Mouse (Mus musculus): Measurements from ENCODE around the gene Stn1. TPM values are rescaled to one million over a fixed set of nuclear protein-coding genes. Genes with fewer than 3 reads are reported as not detected.

Stn1 gene
- polyA plus RNA-seq, 1 experiment from 2014 or later: 54.7 TPM

DNA sequence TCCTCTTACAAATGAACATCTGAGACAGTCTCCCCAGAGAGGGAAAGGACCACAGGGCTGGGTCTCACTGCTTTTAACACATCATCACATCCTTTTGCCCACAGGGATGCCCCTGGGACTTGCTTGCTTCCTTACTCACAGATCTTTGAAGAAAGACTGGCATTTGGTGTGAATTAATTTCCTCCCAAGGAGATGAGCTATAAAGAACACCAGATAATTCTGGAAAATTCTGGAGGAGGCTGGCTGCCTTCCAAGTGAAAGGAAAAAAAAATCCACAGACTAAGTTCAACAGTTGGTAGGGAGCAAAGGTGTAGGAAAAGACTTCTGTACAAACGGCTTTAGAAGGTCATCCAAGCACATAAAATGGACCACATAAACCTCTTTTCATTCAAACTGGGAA, 3.2 kb downstream of the Stn1 start:
- no peak overlapping the region for H3K4me3 ChIP-seq (ENCODE audit: low read length)
- no peak overlapping the region for H3K9ac ChIP-seq (ENCODE audit: low read depth, low read length)
- H3K27me3 ChIP-seq (ENCODE audit: control insufficient read depth, insufficient read depth, low read length): no peaks in the 10 kb centered on the region
- 38% methylated on average over 1 of the region's 1 CpGs for WGBS
- no peak overlapping the region for H3K27ac ChIP-seq (ENCODE audit: low read depth, low read length)
- peaks cover 24% of the 10 kb centered on the region; the same call in 1 of the 2 replicates for H3K4me1 ChIP-seq (ENCODE audit: control insufficient read depth, insufficient read depth, low read length)
- no peak for ATAC-seq (ENCODE audit: low FRiP score, low TSS enrichment)
- H3K9me3 ChIP-seq (ENCODE audit: control insufficient read depth, low read length): peaks cover 5% of the 10 kb centered on the region
- no peak overlapping the region for H3K4me2 ChIP-seq (replicated peaks; ENCODE audit: low read depth, low read length)
- peaks cover 11% of the 10 kb centered on the region; the same call in 1 of the 2 replicates for H3K36me3 ChIP-seq (ENCODE audit: control insufficient read depth, insufficient read depth, low read length)

DNA sequence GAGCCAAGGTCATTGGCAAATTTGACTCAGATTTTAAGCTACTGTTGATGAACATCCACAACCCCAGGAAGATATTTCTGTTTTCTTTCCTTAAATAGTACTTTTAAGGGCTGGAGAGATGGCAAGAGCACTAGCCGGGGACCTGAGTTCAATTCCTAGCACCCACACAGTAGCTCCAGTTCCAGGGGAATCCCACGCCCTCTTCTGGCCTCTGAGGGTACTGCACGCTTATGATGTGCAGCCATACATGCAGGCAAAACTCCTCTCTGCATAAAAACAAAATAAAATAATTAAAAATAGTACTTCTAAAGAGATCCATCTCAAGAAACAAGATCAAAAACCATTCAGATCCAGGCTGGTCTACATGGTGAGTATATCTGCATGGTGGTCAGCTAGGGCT, 4.9 kb downstream of the Stn1 start:
- H3K27me3 ChIP-seq (ENCODE audit: control insufficient read depth, insufficient read depth, low read length): no peaks in the 10 kb centered on the region
- H3K9ac ChIP-seq (ENCODE audit: low read depth, low read length): no peak overlapping the region
- no peak overlapping the region for H3K4me3 ChIP-seq (ENCODE audit: low read length)
- peaks cover 5% of the 10 kb centered on the region for H3K9me3 ChIP-seq (ENCODE audit: control insufficient read depth, low read length)
- ATAC-seq (ENCODE audit: low FRiP score, low TSS enrichment): no peak
- H3K4me1 ChIP-seq (ENCODE audit: control insufficient read depth, insufficient read depth, low read length): peaks cover 14% of the 10 kb centered on the region; the same call in 1 of the 2 replicates
- no peak overlapping the region for H3K27ac ChIP-seq (ENCODE audit: low read depth, low read length)
- H3K4me2 ChIP-seq (replicated peaks; ENCODE audit: low read depth, low read length): no peak overlapping the region
- H3K36me3 ChIP-seq (ENCODE audit: control insufficient read depth, insufficient read depth, low read length): peaks cover 14% of the 10 kb centered on the region; the same call in 1 of the 2 replicates
- 85% methylated on average over 3 of the region's 3 CpGs for WGBS

DNA sequence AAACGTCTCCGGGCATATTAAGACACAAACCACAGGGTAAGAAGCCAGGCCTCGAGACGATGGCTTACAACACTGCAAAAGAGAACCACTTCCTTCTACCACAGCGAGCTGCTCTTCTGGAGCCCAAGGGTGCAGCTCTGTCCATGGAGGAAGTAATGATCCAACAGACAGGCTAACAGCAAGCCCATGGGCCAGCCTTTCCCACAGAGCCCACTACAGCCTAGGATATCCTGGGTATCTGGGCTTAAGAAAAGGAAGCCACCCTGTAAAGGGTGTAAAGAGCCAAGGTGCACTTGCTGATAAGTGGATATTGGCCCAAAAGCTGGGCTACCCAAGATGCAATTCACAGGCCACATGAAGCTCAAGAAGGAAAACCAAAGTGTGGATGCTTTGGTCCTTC, 6.0 kb downstream of the Stn1 start:
- no peak overlapping the region for H3K9ac ChIP-seq (ENCODE audit: low read depth, low read length)

DNA sequence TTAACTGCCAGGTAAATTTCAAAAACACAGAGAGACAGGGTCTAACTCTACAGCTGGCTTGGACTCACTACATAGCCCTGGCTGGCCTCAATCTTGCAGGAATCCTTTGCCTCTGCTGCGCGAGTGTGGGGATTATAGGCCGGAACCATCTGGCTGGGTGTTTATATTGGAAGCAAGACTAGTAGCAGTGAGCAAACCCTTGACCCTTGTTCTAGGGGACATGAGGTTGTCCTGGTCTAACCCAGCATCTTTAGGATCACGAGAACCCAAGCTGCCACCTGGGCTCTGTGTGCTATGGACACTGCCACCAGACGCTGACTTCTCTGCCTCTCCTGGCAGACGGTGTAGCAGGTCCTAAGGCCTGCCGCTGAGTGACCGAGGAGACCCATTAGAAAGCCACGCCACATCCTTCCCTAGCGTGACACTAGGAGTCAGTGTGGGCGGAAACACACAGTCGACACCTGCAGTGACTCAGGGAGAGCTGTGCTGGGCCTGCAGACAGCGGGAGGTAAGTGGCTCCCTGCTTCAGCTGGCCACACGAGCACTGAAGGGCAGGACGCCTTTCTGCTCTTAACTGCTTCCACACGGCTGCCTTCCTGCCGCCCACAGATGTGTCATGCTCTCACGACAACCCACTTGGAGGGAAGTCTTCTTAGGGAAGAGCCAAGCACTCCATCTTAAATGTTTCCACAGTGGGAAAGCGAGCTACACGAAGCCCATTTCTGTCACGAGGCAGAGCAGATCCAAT, 10.9 kb downstream of the Stn1 start:
- no peak overlapping the region for H3K27ac ChIP-seq (ENCODE audit: low read depth, low read length)
- 60% methylated on average over 21 of the region's 21 CpGs for WGBS
- H3K9me3 ChIP-seq (ENCODE audit: control insufficient read depth, low read length): no peaks in the 10 kb centered on the region
- no peak for ATAC-seq (ENCODE audit: low FRiP score, low TSS enrichment)
- H3K9ac ChIP-seq (ENCODE audit: low read depth, low read length): no peak overlapping the region
- peaks cover 31% of the 10 kb centered on the region; the same call in 1 of the 2 replicates for H3K36me3 ChIP-seq (ENCODE audit: control insufficient read depth, insufficient read depth, low read length)
- no peaks in the 10 kb centered on the region for H3K27me3 ChIP-seq (ENCODE audit: control insufficient read depth, insufficient read depth, low read length)
- H3K4me2 ChIP-seq (replicated peaks; ENCODE audit: low read depth, low read length): no peak overlapping the region
- no peak overlapping the region for H3K4me3 ChIP-seq (ENCODE audit: low read length)
- H3K4me1 ChIP-seq (ENCODE audit: control insufficient read depth, insufficient read depth, low read length): 0 out of 2 replicates have a peak, but pooled peaks cover 4% of the 10 kb centered on the region

More for the DNA sequence above, 6.0 kb downstream of the Stn1 start:
- no peak overlapping the region for H3K4me3 ChIP-seq (ENCODE audit: low read length)
- peaks cover 10% of the 10 kb centered on the region; the same call in 1 of the 2 replicates for H3K4me1 ChIP-seq (ENCODE audit: control insufficient read depth, insufficient read depth, low read length)
- H3K4me2 ChIP-seq (replicated peaks; ENCODE audit: low read depth, low read length): no peak overlapping the region
- peaks cover 5% of the 10 kb centered on the region for H3K9me3 ChIP-seq (ENCODE audit: control insufficient read depth, low read length)
- peaks cover 14% of the 10 kb centered on the region; the same call in 1 of the 2 replicates for H3K36me3 ChIP-seq (ENCODE audit: control insufficient read depth, insufficient read depth, low read length)
- 85% methylated on average over 5 of the region's 5 CpGs for WGBS
- H3K27ac ChIP-seq (ENCODE audit: low read depth, low read length): no peak overlapping the region
- H3K27me3 ChIP-seq (ENCODE audit: control insufficient read depth, insufficient read depth, low read length): no peaks in the 10 kb centered on the region
- ATAC-seq (ENCODE audit: low FRiP score, low TSS enrichment): no peak

DNA sequence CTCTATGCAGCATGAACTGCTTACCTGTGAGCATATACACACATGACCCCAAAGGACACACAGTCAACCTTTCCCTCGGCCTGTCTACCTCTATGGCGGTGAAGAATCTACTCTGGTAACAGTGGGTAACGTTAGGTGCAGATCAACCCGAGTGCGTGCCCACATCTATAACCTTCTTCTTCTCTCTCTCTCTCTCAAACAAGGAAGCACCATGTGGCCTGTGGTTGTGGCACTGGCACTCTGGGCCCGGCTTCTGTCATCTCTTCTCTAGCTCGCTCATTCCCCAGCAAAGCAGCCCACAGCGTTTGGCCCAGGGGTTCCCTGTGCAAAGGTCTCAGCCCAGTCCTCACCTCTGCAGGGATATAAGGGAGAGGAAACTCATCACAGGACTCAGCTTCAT, 12.4 kb downstream of the Stn1 start:
- Histone ChIP-seq H3K36me3 (ENCODE audit: control insufficient read depth, insufficient read depth, low read length) (peaks cover 31% of the 10 kb centered on the region; the same call in 1 of the 2 replicates), H3K27ac (ENCODE audit: low read depth, low read length) (no peak overlapping the region), H3K9me3 (ENCODE audit: control insufficient read depth, low read length) (no peaks in the 10 kb centered on the region), H3K27me3 (ENCODE audit: control insufficient read depth, insufficient read depth, low read length) (no peaks in the 10 kb centered on the region), H3K4me2 (replicated peaks; ENCODE audit: low read depth, low read length) (no peak overlapping the region), H3K4me1 (ENCODE audit: control insufficient read depth, insufficient read depth, low read length) (0 out of 2 replicates have a peak, but pooled peaks cover 4% of the 10 kb centered on the region), H3K4me3 (ENCODE audit: low read length) (no peak overlapping the region), H3K9ac (ENCODE audit: low read depth, low read length) (no peak overlapping the region)
- 96% methylated on average over 8 of the region's 8 CpGs for WGBS
- no peak for ATAC-seq (ENCODE audit: low FRiP score, low TSS enrichment)

DNA sequence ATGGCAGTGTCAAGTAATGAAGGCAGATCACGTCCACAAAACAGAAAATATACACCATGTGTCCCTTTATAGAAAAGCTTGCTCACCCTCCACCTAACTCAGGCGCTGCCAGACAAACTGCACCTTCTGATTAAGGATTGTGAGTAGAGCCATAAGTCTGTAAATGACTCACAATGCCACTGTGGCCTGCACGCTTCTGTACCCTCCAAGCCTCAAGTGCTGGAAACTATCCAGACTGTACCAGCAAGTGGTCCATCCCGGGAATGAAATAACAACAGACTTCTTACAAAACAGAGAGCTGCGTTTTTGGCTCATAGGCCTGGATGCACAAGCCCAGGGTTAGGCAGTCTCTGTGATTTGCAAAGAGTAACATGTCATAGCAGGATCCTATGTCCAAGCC, 15.9 kb downstream of the Stn1 start:
- ATAC-seq (ENCODE audit: low FRiP score, low TSS enrichment): no peak
- 95% methylated on average over 5 of the region's 5 CpGs for WGBS
- Histone ChIP-seq H3K27me3 (ENCODE audit: control insufficient read depth, insufficient read depth, low read length) (no peaks in the 10 kb centered on the region), H3K9me3 (ENCODE audit: control insufficient read depth, low read length) (no peaks in the 10 kb centered on the region), H3K36me3 (ENCODE audit: control insufficient read depth, insufficient read depth, low read length) (peaks cover 35% of the 10 kb centered on the region; the same call in 1 of the 2 replicates), H3K9ac (ENCODE audit: low read depth, low read length) (no peak overlapping the region), H3K27ac (ENCODE audit: low read depth, low read length) (no peak overlapping the region), H3K4me3 (ENCODE audit: low read length) (no peak overlapping the region), H3K4me2 (replicated peaks; ENCODE audit: low read depth, low read length) (no peak overlapping the region), H3K4me1 (ENCODE audit: control insufficient read depth, insufficient read depth, low read length) (no peaks in the 10 kb centered on the region)

DNA sequence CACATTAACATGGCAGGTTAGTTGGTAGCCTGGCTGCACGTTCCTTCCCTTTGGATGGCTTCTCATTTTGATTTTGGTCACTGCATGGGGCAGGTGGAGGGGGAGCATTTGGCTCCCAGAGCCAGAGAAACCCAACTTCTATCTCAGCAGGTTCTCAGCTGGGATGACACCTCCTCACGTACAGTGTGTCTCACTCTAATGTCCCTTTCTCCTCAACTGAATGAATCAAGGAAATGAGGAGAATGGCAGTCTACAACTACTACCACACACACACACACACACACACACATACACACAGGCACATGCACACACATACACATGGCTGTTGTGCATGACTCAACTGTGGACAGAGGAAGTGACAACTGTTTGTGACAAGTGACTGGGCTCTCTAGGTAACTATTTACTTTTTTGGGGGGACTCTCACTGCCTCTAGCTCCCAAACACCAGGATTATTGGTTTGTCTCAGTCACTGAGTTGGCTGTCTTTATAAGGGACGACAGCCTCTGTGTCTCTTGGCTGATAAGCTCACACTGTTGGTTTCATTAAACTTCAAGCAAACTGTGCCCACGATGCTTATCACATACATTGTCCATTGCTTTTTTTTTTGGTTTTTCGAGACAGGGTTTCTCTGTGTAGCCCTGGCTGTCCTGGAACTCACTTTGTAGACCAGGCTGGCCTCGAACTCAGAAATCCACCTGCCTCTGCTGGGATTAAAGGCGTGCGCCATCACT, 18.0 kb downstream of the Stn1 start:
- Histone ChIP-seq H3K4me2 (replicated peaks; ENCODE audit: low read depth, low read length) (no peak overlapping the region), H3K36me3 (ENCODE audit: control insufficient read depth, insufficient read depth, low read length) (peaks cover 51% of the 10 kb centered on the region), H3K9ac (ENCODE audit: low read depth, low read length) (no peak overlapping the region), H3K4me3 (ENCODE audit: low read length) (no peak overlapping the region), H3K27me3 (ENCODE audit: control insufficient read depth, insufficient read depth, low read length) (no peaks in the 10 kb centered on the region), H3K4me1 (ENCODE audit: control insufficient read depth, insufficient read depth, low read length) (no peaks in the 10 kb centered on the region), H3K9me3 (ENCODE audit: control insufficient read depth, low read length) (no peaks in the 10 kb centered on the region), H3K27ac (ENCODE audit: low read depth, low read length) (no peak overlapping the region)
- WGBS: 89% methylated on average over 8 of the region's 8 CpGs
- ATAC-seq (ENCODE audit: low FRiP score, low TSS enrichment): no peak

DNA sequence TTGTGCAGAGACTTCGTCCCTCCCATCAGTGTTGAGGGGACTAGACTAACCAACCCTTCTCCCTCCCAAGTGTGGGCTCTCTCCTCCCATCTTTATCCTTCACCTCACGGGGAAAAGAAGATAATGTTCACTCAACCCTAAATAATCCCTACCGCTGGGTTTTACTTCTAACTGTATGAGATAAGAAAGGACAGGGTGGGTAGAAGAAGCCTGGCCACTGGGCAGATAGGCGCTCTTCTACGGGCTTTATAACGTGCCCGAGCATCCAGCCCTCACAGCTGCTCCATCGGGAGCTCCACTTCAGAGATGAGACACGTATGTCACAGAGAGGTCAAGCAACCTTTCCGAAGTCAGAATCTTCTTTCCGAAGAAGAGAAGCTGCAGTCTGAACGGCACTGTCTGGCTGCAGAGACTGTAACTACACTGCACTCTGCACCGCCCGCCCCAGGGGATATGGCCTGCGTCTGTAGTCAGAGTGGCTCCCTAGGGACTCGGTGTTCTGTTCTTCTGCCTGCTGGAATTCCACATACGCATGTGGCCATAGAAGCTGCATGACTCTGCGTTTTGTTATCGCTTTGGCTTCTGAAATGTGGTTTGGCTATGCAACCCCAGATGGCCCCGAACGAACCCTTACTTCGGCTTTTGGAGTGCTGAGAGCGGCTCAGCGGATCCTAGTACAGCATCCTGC, 18.7 kb downstream of the Stn1 start:
- Histone ChIP-seq H3K4me2 (replicated peaks; ENCODE audit: low read depth, low read length) (no peak overlapping the region), H3K36me3 (ENCODE audit: control insufficient read depth, insufficient read depth, low read length) (peaks cover 47% of the 10 kb centered on the region), H3K4me3 (ENCODE audit: low read length) (no peak overlapping the region), H3K9me3 (ENCODE audit: control insufficient read depth, low read length) (no peaks in the 10 kb centered on the region), H3K27me3 (ENCODE audit: control insufficient read depth, insufficient read depth, low read length) (no peaks in the 10 kb centered on the region), H3K9ac (ENCODE audit: low read depth, low read length) (no peak overlapping the region), H3K27ac (ENCODE audit: low read depth, low read length) (no peak overlapping the region), H3K4me1 (ENCODE audit: control insufficient read depth, insufficient read depth, low read length) (peaks cover under 1% of the 10 kb centered on the region; the same call in 1 of the 2 replicates)
- no peak for ATAC-seq (ENCODE audit: low FRiP score, low TSS enrichment)
- WGBS: 87% methylated on average over 24 of the region's 24 CpGs
